Mouse (Mus musculus) testis, postnatal 14 days (tissue): ENCODE data around the gene Gm1123.

ENCODE experiments used
- DNase-seq: peaks from one replicate; pipeline ENCODE4 v3.0.0; 2021; ENCODE audit warnings: low spot score

Gm1123 gene

GRCm38 (mm10) chr9:98999881-99000339 lies 35.6 kb downstream of the Gm1123 start:
- no peak for DNase-seq

GRCm38 (mm10) chr9:98994103-98994502 lies 41.4 kb downstream of the Gm1123 start:
- no peak for DNase-seq

- DNase-seq, result no peak
Measured at GRCm38 (mm10) chr9:98987131-98987530, 48.4 kb downstream of the Gm1123 start.

GRCm38 (mm10) chr9:98986476-98987096 lies 48.9 kb downstream of the Gm1123 start:
- DNase-seq, result no peak

- peak; percentile 100 for DNase-seq
Measured at GRCm38 (mm10) chr9:98985800-98986475, 49.6 kb downstream of the Gm1123 start, which contains the start of gene Faim. Gene Faim (plus strand): TSS chr9:98986373.

GRCm38 (mm10) chr9:98979431-98980416 lies 55.8 kb downstream of the Gm1123 start:
- DNase-seq, result peak; percentile 88

- DNase-seq, result no peak
Measured at GRCm38 (mm10) chr9:98976520-98976919, 59.0 kb downstream of the Gm1123 start.

- DNase-seq, result no peak
Measured at GRCm38 (mm10) chr9:98976081-98976480, 59.4 kb downstream of the Gm1123 start.

- no peak for DNase-seq
Measured at GRCm38 (mm10) chr9:98974898-98975297, 60.6 kb downstream of the Gm1123 start.

- DNase-seq, result no peak
Measured at GRCm38 (mm10) chr9:98973561-98973960, 62.0 kb downstream of the Gm1123 start.

- DNase-seq, result no peak
Measured at GRCm38 (mm10) chr9:98973101-98973521, 62.4 kb downstream of the Gm1123 start.

GRCm38 (mm10) chr9:98965084-98965483 lies 70.4 kb downstream of the Gm1123 start:
- no peak for DNase-seq

GRCm38 (mm10) chr9:98963661-98964060 lies 71.9 kb downstream of the Gm1123 start:
- no peak for DNase-seq

GRCm38 (mm10) chr9:98962478-98963142 lies 72.9 kb downstream of the Gm1123 start:
- DNase-seq, result no peak

- no peak for DNase-seq
Measured at GRCm38 (mm10) chr9:98961591-98962477, 73.7 kb downstream of the Gm1123 start.

- DNase-seq, result no peak
Measured at GRCm38 (mm10) chr9:98960348-98960747, 75.2 kb downstream of the Gm1123 start.

- no peak for DNase-seq
Measured at GRCm38 (mm10) chr9:98959851-98960250, 75.7 kb downstream of the Gm1123 start.

GRCm38 (mm10) chr9:98958628-98959027 lies 76.9 kb downstream of the Gm1123 start:
- no peak for DNase-seq

GRCm38 (mm10) chr9:98957751-98958351 lies 77.7 kb downstream of the Gm1123 start:
- no peak for DNase-seq
